Mouse (Mus musculus) heart, adult 10 weeks (tissue): ENCODE data around the gene Chchd3. TPM values are rescaled to one million over a fixed set of nuclear protein-coding genes. Genes with fewer than 3 reads are reported as not detected.

ENCODE experiments used
- polyA plus RNA-seq: library from polyadenylated mRNA; stranded (reverse); fragments of 350-450 nt; fragmentation: Illumina TruSeq; extraction: RNeasy Lipid Tissue Mini Kit (QIAGEN cat#74804); gene quantifications from one replicate; pipeline ENCODE4 v1.2.3, GENCODE M21; 2014; ENCODE audit warnings: low read depth, low replicate concordance

The Chchd3 gene
- polyA plus RNA-seq, result 552 TPM

GRCm38 (mm10) chr6:33059735-33060576 is at the start of gene Chchd3:
TSS of gene Chchd3 (minus strand) at chr6:33060260.

Other genes starting within 250 kb of the Chchd3 start
- 25.3 TPM for gene Exoc4, start 188.8 kb upstream of the Chchd3 start, polyA plus RNA-seq